Mouse (Mus musculus) lung, embryonic 14.5 days (tissue): ENCODE data around the gene Foxr2. TPM values are rescaled to one million over a fixed set of nuclear protein-coding genes. Genes with fewer than 3 reads are reported as not detected.

Experiments
- ATAC-seq: fragments of 200-750 bp; cut with Nextera tagmentation; 2 replicates; pipeline ENCODE4 v1.8.0; 2017; ENCODE audit warnings: mild to moderate bottlenecking, moderate TSS enrichment, moderate library complexity; ENCODE audit not compliant: insufficient read depth
- DNase-seq: peaks from one replicate; pipeline ENCODE4 v3.0.0-alpha.2; 2015
- H3K27ac ChIP-seq: fragments of 300-500 bp; sonication (generic); 2 replicates; pipeline ENCODE4 v1.5.1; 2014; ENCODE audit warnings: low read depth, mild to moderate bottlenecking, moderate library complexity
- H3K27me3 ChIP-seq: fragments of 300-500 bp; sonication (generic); 2 replicates; pipeline ENCODE4 v1.6.1; 2014; ENCODE audit warnings: low read length, control low read depth; ENCODE audit not compliant: insufficient read depth
- H3K36me3 ChIP-seq: fragments of 300-500 bp; sonication (generic); 2 replicates; pipeline ENCODE4 v1.6.1; 2014; ENCODE audit warnings: control low read depth; ENCODE audit not compliant: insufficient read depth
- H3K4me1 ChIP-seq: fragments of 300-500 bp; sonication (generic); 2 replicates; pipeline ENCODE4 v1.6.1; 2014; ENCODE audit warnings: antibody characterized with exemption, control low read depth; ENCODE audit not compliant: insufficient read depth
- H3K4me2 ChIP-seq: fragments of 300-500 bp; sonication (generic); 2 replicates; pipeline ENCODE4 v1.6.1; 2014; ENCODE audit warnings: mild to moderate bottlenecking
- H3K4me3 ChIP-seq: fragments of 300-500 bp; sonication (generic); 2 replicates; pipeline ENCODE4 v1.5.1; 2014; ENCODE audit warnings: low read depth, low read length
- H3K9ac ChIP-seq: fragments of 300-500 bp; sonication (generic); 2 replicates; pipeline ENCODE4 v1.6.1; 2014
- H3K9me3 ChIP-seq: fragments of 300-500 bp; sonication (generic); 2 replicates; pipeline ENCODE4 v1.6.1; 2016; ENCODE audit warnings: low read depth, low read length, control low read depth
- CTCF ChIP-seq: IDR thresholded peaks from 2 replicates; pipeline ENCODE4 v1.5.1; 2016; ENCODE audit warnings: antibody characterized with exemption, low read depth
- WGBS: fragments of 180-500 bp; shearing (Covaris S2); extraction: QIAGEN DNeasy Blood & Tissue Kit; methylation state at CpG from one replicate; pipeline ENCODE4 v1.1.7; 2014; 5-methylcytosine and 5-hydroxymethylcytosine counted together
- polyA plus RNA-seq: library from polyadenylated mRNA; unstranded; fragments of >200 nt; fragmentation: Nextera tagmentation; extraction: Ambion mirVana; gene quantifications from 2 replicates; pipeline ENCODE4 v1.2.1, GENCODE M21; 2014

Gene Foxr2
- 0.05 TPM in 1 of 2 replicates, not detected in the other for polyA plus RNA-seq

- Histone ChIP-seq H3K27ac (no peak within 1 kb of the TSS), H3K4me2 (no peak within 1 kb of the TSS), H3K27me3 (no peaks in the 10 kb centered on the region), H3K4me1 (no peaks in the 10 kb centered on the region), H3K9me3 (no peaks in the 10 kb centered on the region), H3K4me3 (no peak within 1 kb of the TSS), H3K36me3 (no peaks in the 10 kb centered on the region), H3K9ac (no peak within 1 kb of the TSS)
- TF ChIP-seq CTCF, result no peak
- WGBS, result 12% methylated on average over 2 of the region's 3 CpGs
- DNase-seq, result no peak
- ATAC-seq, result no peak
Observed at GRCm38 (mm10) chrX:153118486-153118885, at the start of gene Foxr2. TSS of gene Foxr2 (plus strand) at chrX:153118786.

GRCm38 (mm10) chrX:153119013-153119412 lies 427 bp downstream of the Foxr2 start:
- no peaks in the 10 kb centered on the region for H3K36me3 ChIP-seq
- no peaks in the 10 kb centered on the region for H3K9me3 ChIP-seq
- WGBS, result 37% methylated on average over 2 of the region's 2 CpGs
- no peak overlapping the region for H3K9ac ChIP-seq
- DNase-seq (no peak), ATAC-seq (no peak)
- no peak for TF ChIP-seq CTCF
- no peaks in the 10 kb centered on the region for H3K27me3 ChIP-seq
- no peak overlapping the region for H3K27ac ChIP-seq
- no peak overlapping the region for H3K4me3 ChIP-seq
- no peaks in the 10 kb centered on the region for H3K4me1 ChIP-seq
- H3K4me2 ChIP-seq, result no peak overlapping the region

- peak; percentile 96 for ATAC-seq
- peak; percentile 51 for TF ChIP-seq CTCF
- no peak within 1 kb of the TSS for H3K27ac ChIP-seq
Observed at GRCm38 (mm10) chrX:153139734-153140515, 21.3 kb downstream of the Foxr2 start, which contains the start of gene Rragb. TSS of gene Rragb (plus strand) at chrX:153139981.

GRCm38 (mm10) chrX:153142656-153143055 lies 24.1 kb downstream of the Foxr2 start:
- Histone ChIP-seq H3K4me3 (no peak overlapping the region), H3K9me3 (no peaks in the 10 kb centered on the region), H3K27me3 (0 out of 2 replicates have a peak, but pooled peaks cover 6% of the 10 kb centered on the region), H3K36me3 (no peaks in the 10 kb centered on the region), H3K4me1 (no peaks in the 10 kb centered on the region), H3K4me2 (no peak overlapping the region), H3K27ac (no peak overlapping the region), H3K9ac (no peak overlapping the region)
- ATAC-seq (no peak), DNase-seq (no peak)
- 71% methylated on average over 3 of the region's 3 CpGs for WGBS
- TF ChIP-seq CTCF, result no peak

More at GRCm38 (mm10) chrX:153139734-153140515, 21.3 kb downstream of the Foxr2 start, which contains the start of gene Rragb:
- no peaks in the 10 kb centered on the region for H3K4me1 ChIP-seq
- H3K4me2 ChIP-seq, result peak within 1 kb of the TSS; percentile 67
- no peaks in the 10 kb centered on the region for H3K36me3 ChIP-seq
- H3K9me3 ChIP-seq, result no peaks in the 10 kb centered on the region
- peak within 1 kb of the TSS; percentile 20; the same call in 1 of the 2 replicates for H3K9ac ChIP-seq
- DNase-seq, result peak; percentile 67
- 0 out of 2 replicates have a peak, but pooled peaks cover 6% of the 10 kb centered on the region for H3K27me3 ChIP-seq
- peak within 1 kb of the TSS; percentile 41 for H3K4me3 ChIP-seq
- WGBS, result 12% methylated on average over 43 of the region's 47 CpGs

- no peak overlapping the region for H3K9ac ChIP-seq
- TF ChIP-seq CTCF, result no peak
- no peaks in the 10 kb centered on the region for H3K27me3 ChIP-seq
- DNase-seq (no peak), ATAC-seq (no peak)
- H3K27ac ChIP-seq, result no peak overlapping the region
- no peaks in the 10 kb centered on the region for H3K36me3 ChIP-seq
- no peaks in the 10 kb centered on the region for H3K9me3 ChIP-seq
- H3K4me3 ChIP-seq, result no peak overlapping the region
- no peaks in the 10 kb centered on the region for H3K4me1 ChIP-seq
- no peak overlapping the region for H3K4me2 ChIP-seq
- 12% methylated on average over 1 of the region's 1 CpGs for WGBS
Observed at GRCm38 (mm10) chrX:153151766-153152165, 33.2 kb downstream of the Foxr2 start.

GRCm38 (mm10) chrX:153155322-153155721 lies 36.7 kb downstream of the Foxr2 start:
- DNase-seq (peak; percentile 50), ATAC-seq (no peak)
- no peak overlapping the region for H3K27ac ChIP-seq
- no peak overlapping the region for H3K4me3 ChIP-seq
- no peaks in the 10 kb centered on the region for H3K27me3 ChIP-seq
- H3K4me1 ChIP-seq, result no peaks in the 10 kb centered on the region
- WGBS, result 46% methylated on average over 3 of the region's 3 CpGs
- H3K9ac ChIP-seq, result no peak overlapping the region
- no peaks in the 10 kb centered on the region for H3K36me3 ChIP-seq
- H3K4me2 ChIP-seq, result no peak overlapping the region
- TF ChIP-seq CTCF, result peak; percentile 58
- H3K9me3 ChIP-seq, result no peaks in the 10 kb centered on the region

GRCm38 (mm10) chrX:153174786-153175185 lies 56.2 kb downstream of the Foxr2 start:
- no peak for ATAC-seq
- peak; percentile 38 for TF ChIP-seq CTCF
- Histone ChIP-seq H3K27ac (no peak overlapping the region), H3K4me3 (no peak overlapping the region), H3K4me2 (no peak overlapping the region), H3K4me1 (no peaks in the 10 kb centered on the region), H3K9ac (no peak overlapping the region), H3K27me3 (no peaks in the 10 kb centered on the region), H3K9me3 (no peaks in the 10 kb centered on the region), H3K36me3 (no peaks in the 10 kb centered on the region)
- peak; percentile 27 for DNase-seq
- WGBS, result 15% methylated on average over 1 of the region's 1 CpGs
